Mouse (Mus musculus) heart, embryonic 16.5 days (tissue): ENCODE results near the gene Drosha. TPM values are rescaled to one million over a fixed set of nuclear protein-coding genes. Genes with fewer than 3 reads are reported as not detected.
"Not testable (repeated sequence)": the region's sequence is repeated elsewhere in the genome, so short reads cannot be mapped to it uniquely, and the experiment has no call there.

Experiments used
- ATAC-seq: fragments of 200-750 bp; cut with Nextera tagmentation; replicated peaks from 2 replicates; pipeline ENCODE4 v1.8.0; 2017; ENCODE audit warnings: moderate number of reproducible peaks; ENCODE audit not compliant: insufficient read depth, low FRiP score; ENCODE audit errors: extremely low read depth
- H3K27ac ChIP-seq: fragments of 300-500 bp; sonication (generic); 2 replicates; pipeline ENCODE4 v1.5.1; 2014; ENCODE audit warnings: mild to moderate bottlenecking, low read length, control low read depth, moderate library complexity
- H3K27me3 ChIP-seq: fragments of 300-500 bp; sonication (generic); 2 replicates; pipeline ENCODE4 v1.6.1; 2014; ENCODE audit warnings: low read length, mixed read lengths; ENCODE audit not compliant: control insufficient read depth, insufficient read depth
- H3K36me3 ChIP-seq: fragments of 300-500 bp; sonication (generic); 2 replicates; pipeline ENCODE4 v1.6.1; 2014; ENCODE audit not compliant: control insufficient read depth, insufficient read depth
- H3K4me1 ChIP-seq: fragments of 300-500 bp; sonication (generic); 2 replicates; pipeline ENCODE4 v1.6.1; 2014; ENCODE audit warnings: low read length, mixed read lengths; ENCODE audit not compliant: control insufficient read depth, insufficient read depth
- H3K4me2 ChIP-seq: fragments of 300-500 bp; sonication (generic); 2 replicates; pipeline ENCODE4 v1.6.1; 2014; ENCODE audit warnings: low read depth, mild to moderate bottlenecking, control low read depth, low read length
- H3K4me3 ChIP-seq: fragments of 300-500 bp; sonication (generic); 2 replicates; pipeline ENCODE4 v1.5.1; 2014; ENCODE audit warnings: mild to moderate bottlenecking, control low read depth, low read length
- H3K9ac ChIP-seq: fragments of 300-500 bp; sonication (generic); 2 replicates; pipeline ENCODE4 v1.6.1; 2014; ENCODE audit warnings: low read length, control low read depth
- H3K9me3 ChIP-seq: fragments of 300-500 bp; sonication (generic); replicated peaks from 2 replicates; pipeline ENCODE4 v1.6.1; 2016; ENCODE audit warnings: low read length; ENCODE audit not compliant: control insufficient read depth
- WGBS: fragments of 180-500 bp; shearing (Covaris S2); extraction: QIAGEN DNeasy Blood & Tissue Kit; methylation state at CpG from one replicate; pipeline ENCODE4 v1.1.7; 2014; 5-methylcytosine and 5-hydroxymethylcytosine counted together
- polyA plus RNA-seq: library from polyadenylated mRNA; unstranded; fragments of >200 nt; fragmentation: Nextera tagmentation; extraction: Ambion mirVana; gene quantifications from 2 replicates; pipeline ENCODE4 v1.2.1, GENCODE M21; 2015

Drosha gene
- polyA plus RNA-seq, 1 experiment from 2014 or later, result 25.4 TPM

GRCm38 (mm10) chr15:12798043-12798442 lies 26.6 kb upstream of the Drosha start:
- 44% methylated on average over 6 of the region's 6 CpGs for WGBS
- Histone ChIP-seq H3K4me1 (peaks cover 3% of the 10 kb centered on the region; the same call in 1 of the 2 replicates), H3K27ac (no peak overlapping the region), H3K27me3 (no peaks in the 10 kb centered on the region), H3K9ac (no peak overlapping the region), H3K36me3 (no peaks in the 10 kb centered on the region), H3K4me3 (no peak overlapping the region), H3K4me2 (no peak overlapping the region), H3K9me3 (no peaks in the 10 kb centered on the region)
- no peak for ATAC-seq

- Histone ChIP-seq H3K4me1 (peaks cover 3% of the 10 kb centered on the region; the same call in 1 of the 2 replicates), H3K9ac (0 out of 2 replicates have a peak overlapping the region, but pooled peaks have one; percentile 9), H3K4me3 (no peak overlapping the region), H3K27me3 (no peaks in the 10 kb centered on the region), H3K9me3 (no peaks in the 10 kb centered on the region), H3K4me2 (peak overlapping the region; percentile 30), H3K36me3 (no peaks in the 10 kb centered on the region), H3K27ac (no peak overlapping the region)
- WGBS, result 22% methylated on average over 15 of the region's 15 CpGs
- peak; percentile 41; the same call in 1 of the 2 replicates for ATAC-seq
Measured at GRCm38 (mm10) chr15:12800405-12801141, 24.0 kb upstream of the Drosha start.

- not testable (repeated sequence) for H3K9me3 ChIP-seq, ATAC-seq, H3K4me3 ChIP-seq, H3K27me3 ChIP-seq, H3K9ac ChIP-seq, H3K27ac ChIP-seq, H3K36me3 ChIP-seq, H3K4me1 ChIP-seq
- peak overlapping the region; percentile 30; the same call in 1 of the 2 replicates for H3K4me2 ChIP-seq
- WGBS, result 72% methylated on average over 2 of the region's 2 CpGs
Measured at GRCm38 (mm10) chr15:12801142-12801506, 23.5 kb upstream of the Drosha start.

- Histone ChIP-seq H3K4me1 (peaks cover 3% of the 10 kb centered on the region; the same call in 1 of the 2 replicates), H3K9me3 (no peaks in the 10 kb centered on the region), H3K9ac (no peak overlapping the region), H3K27ac (no peak overlapping the region), H3K36me3 (peaks cover 20% of the 10 kb centered on the region), H3K4me3 (no peak overlapping the region), H3K27me3 (no peaks in the 10 kb centered on the region), H3K4me2 (no peak overlapping the region)
- no peak for ATAC-seq
- WGBS, result 85% methylated on average over 4 of the region's 4 CpGs
Measured at GRCm38 (mm10) chr15:12805071-12805470, 19.5 kb upstream of the Drosha start.

DNA sequence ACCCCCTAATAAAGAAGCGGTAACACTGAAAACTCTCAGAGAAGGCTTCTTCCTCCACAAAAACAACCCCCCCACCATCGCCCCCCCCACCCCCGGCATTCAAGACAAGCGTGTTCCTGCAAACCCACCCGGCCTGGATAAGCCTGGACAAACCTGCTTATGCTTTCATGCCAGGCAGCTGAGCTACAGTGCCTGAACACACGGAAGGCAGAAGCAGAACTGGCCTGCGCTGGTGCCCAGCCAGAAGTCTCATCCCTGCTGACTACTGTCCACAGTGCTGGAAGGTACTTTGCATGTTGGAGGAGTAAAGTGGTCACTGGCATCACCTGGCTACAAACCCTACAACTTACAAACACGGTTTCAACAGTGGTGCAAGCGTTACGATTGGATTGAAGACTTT lies 17.5 kb upstream of the Drosha start:
- Histone ChIP-seq H3K4me3 (no peak overlapping the region), H3K27ac (no peak overlapping the region), H3K4me2 (no peak overlapping the region), H3K4me1 (no peaks in the 10 kb centered on the region), H3K9me3 (no peaks in the 10 kb centered on the region), H3K36me3 (peaks cover 40% of the 10 kb centered on the region), H3K9ac (no peak overlapping the region), H3K27me3 (no peaks in the 10 kb centered on the region)
- no peak for ATAC-seq
- 91% methylated on average over 10 of the region's 10 CpGs for WGBS

GRCm38 (mm10) chr15:12809305-12809704 lies 15.3 kb upstream of the Drosha start:
- Histone ChIP-seq H3K4me1 (no peaks in the 10 kb centered on the region), H3K4me3 (no peak overlapping the region), H3K9me3 (peaks cover 2% of the 10 kb centered on the region; the same call in 1 of the 2 replicates), H3K27ac (no peak overlapping the region), H3K4me2 (no peak overlapping the region), H3K36me3 (peaks cover 56% of the 10 kb centered on the region), H3K27me3 (no peaks in the 10 kb centered on the region), H3K9ac (no peak overlapping the region)
- WGBS, result 76% methylated on average over 6 of the region's 6 CpGs
- no peak for ATAC-seq

DNA sequence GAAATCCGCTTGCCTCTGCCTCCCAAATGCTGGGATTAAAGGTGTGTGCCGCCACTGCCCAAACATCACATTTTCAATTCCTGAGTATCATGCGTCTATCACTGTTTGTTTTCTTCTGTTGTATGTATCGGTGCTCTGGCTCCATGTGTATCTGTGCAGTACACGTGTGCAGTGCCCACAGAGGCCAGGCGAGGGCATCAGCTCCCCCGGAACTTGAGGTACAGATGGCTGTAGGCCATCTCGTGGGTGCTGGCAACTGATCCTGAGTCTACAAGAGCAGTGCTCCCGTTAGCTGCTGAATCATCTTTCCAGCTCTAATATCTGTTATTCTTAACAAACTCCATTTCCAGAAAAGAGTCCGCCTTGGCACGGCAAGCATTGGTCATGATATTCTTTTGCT lies 12.0 kb upstream of the Drosha start:
- H3K36me3 ChIP-seq, result peaks cover 76% of the 10 kb centered on the region
- no peaks in the 10 kb centered on the region for H3K27me3 ChIP-seq
- no peaks in the 10 kb centered on the region for H3K4me1 ChIP-seq
- no peak for ATAC-seq
- no peak overlapping the region for H3K4me3 ChIP-seq
- 92% methylated on average over 11 of the region's 11 CpGs for WGBS
- no peak overlapping the region for H3K27ac ChIP-seq
- H3K9ac ChIP-seq, result no peak overlapping the region
- H3K4me2 ChIP-seq, result no peak overlapping the region
- H3K9me3 ChIP-seq, result peaks cover 2% of the 10 kb centered on the region; the same call in 1 of the 2 replicates

- no peak for ATAC-seq
- peaks cover 57% of the 10 kb centered on the region for H3K36me3 ChIP-seq
- H3K4me3 ChIP-seq, result no peak overlapping the region
- peaks cover 2% of the 10 kb centered on the region; the same call in 1 of the 2 replicates for H3K9me3 ChIP-seq
- H3K27me3 ChIP-seq, result no peaks in the 10 kb centered on the region
- no peak overlapping the region for H3K27ac ChIP-seq
- 91% methylated on average over 8 of the region's 8 CpGs for WGBS
- H3K4me2 ChIP-seq, result no peak overlapping the region
- H3K4me1 ChIP-seq, result no peaks in the 10 kb centered on the region
- H3K9ac ChIP-seq, result no peak overlapping the region
Measured at GRCm38 (mm10) chr15:12817592-12817991, 7.0 kb upstream of the Drosha start.
